Mouse (Mus musculus) E14TG2a.4 (cell line): ENCODE results near the gene Rbfox1.

Experiments used
- CTCF ChIP-seq: conservative IDR thresholded peaks from 2 replicates; pipeline ENCODE4 v1.5.1; 2014; ENCODE audit warnings: low read length
- NANOG ChIP-seq: IDR thresholded peaks from 2 replicates; pipeline ENCODE4 v1.6.1; 2014; ENCODE audit warnings: borderline replicate concordance, low read length, mixed read lengths

DNA sequence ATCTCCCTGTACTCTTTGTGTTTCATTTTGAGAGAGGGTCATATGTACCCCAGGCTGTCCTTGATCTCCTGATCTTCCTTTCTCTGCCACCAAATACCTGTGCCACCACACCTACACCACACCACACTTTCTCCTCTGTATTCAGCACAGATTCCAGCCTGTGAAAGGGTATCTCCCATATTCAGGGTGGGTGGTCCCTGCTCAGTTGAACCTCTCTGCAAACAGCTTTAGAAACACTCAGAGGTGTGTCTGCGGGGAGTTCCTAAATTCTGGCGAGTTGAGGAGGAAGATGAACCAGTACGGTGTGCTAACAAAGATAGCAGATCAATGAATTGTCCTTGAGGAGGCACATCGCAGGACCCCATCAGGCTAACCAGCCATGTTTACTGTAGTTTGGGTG, 1572.4 kb downstream of the Rbfox1 start:
- no peak for TF ChIP-seq CTCF
- no peak for TF ChIP-seq NANOG
